Mouse (Mus musculus) CH12.LX (cell line): Measurements from ENCODE around the gene Dner.

ENCODE experiments used
- CTCF ChIP-seq, 2 experiments: IDR thresholded peaks in 1 of 2; conservative IDR thresholded peaks in 1 of 2; 2 replicates each; pipeline ENCODE4 v1.5.1; 2011 to 2012; ENCODE audit warnings: low read depth in 2 of 2, low read length in 2 of 2, improper control_type of control experiment in 1 of 2, inconsistent platforms in 1 of 2, mild to moderate bottlenecking in 1 of 2, moderate library complexity in 1 of 2
- E2F4 ChIP-seq: IDR thresholded peaks from 2 replicates; pipeline ENCODE4 v1.6.1; 2011; ENCODE audit warnings: low read depth, low read length, improper control_type of control experiment; ENCODE audit not compliant: insufficient replicate concordance
- GABPA ChIP-seq: IDR thresholded peaks from 2 replicates; pipeline ENCODE4 v1.6.1; 2012; ENCODE audit warnings: low read depth, low read length, improper control_type of control experiment, inconsistent platforms; ENCODE audit not compliant: insufficient replicate concordance
- MAFK ChIP-seq: IDR thresholded peaks from 2 replicates; pipeline ENCODE4 v1.6.1; 2011; ENCODE audit warnings: low read length, improper control_type of control experiment; ENCODE audit not compliant: insufficient replicate concordance
- MAX ChIP-seq: IDR thresholded peaks from 2 replicates; pipeline ENCODE4 v1.6.1; 2011; ENCODE audit warnings: low read length, improper control_type of control experiment
- MAZ ChIP-seq: IDR thresholded peaks from 2 replicates; pipeline ENCODE4 v1.6.1; 2012; ENCODE audit warnings: low read depth, mild to moderate bottlenecking, inconsistent platforms, low read length, improper control_type of control experiment, moderate library complexity
- MYC ChIP-seq: IDR thresholded peaks from 2 replicates; pipeline ENCODE4 v1.6.1; 2011; ENCODE audit warnings: low read depth, mild to moderate bottlenecking, improper control_type of control experiment, low read length
- POLR2A ChIP-seq: IDR thresholded peaks from 2 replicates; pipeline ENCODE4 v1.6.1; 2011; ENCODE audit warnings: low read depth, mild to moderate bottlenecking, improper control_type of control experiment, low read length
- POLR2AphosphoS2 ChIP-seq: IDR thresholded peaks from 2 replicates; pipeline ENCODE4 v1.6.1; 2011; ENCODE audit warnings: low read depth, low read length, improper control_type of control experiment
- SMC3 ChIP-seq: IDR thresholded peaks from 2 replicates; pipeline ENCODE4 v1.6.1; 2011; ENCODE audit warnings: low read depth, low read length, improper control_type of control experiment
- TBP ChIP-seq: conservative IDR thresholded peaks from 2 replicates; pipeline ENCODE4 v1.6.1; 2011; ENCODE audit warnings: low read depth, low read length, improper control_type of control experiment
- USF1 ChIP-seq: IDR thresholded peaks from 2 replicates; pipeline ENCODE4 v1.6.1; 2014; ENCODE audit warnings: low read depth, mild to moderate bottlenecking, inconsistent platforms, low read length, improper control_type of control experiment
- ZKSCAN1 ChIP-seq: IDR thresholded peaks from 2 replicates; pipeline ENCODE4 v1.6.1; 2012; ENCODE audit warnings: low read depth, inconsistent platforms, low read length, improper control_type of control experiment, borderline replicate concordance
- ZNF384 ChIP-seq: IDR thresholded peaks from 2 replicates; pipeline ENCODE4 v1.6.1; 2012; ENCODE audit warnings: low read depth, low read length, improper control_type of control experiment, inconsistent platforms

- TF ChIP-seq USF1 (no peak), POLR2AphosphoS2 (no peak), CTCF (conservative IDR thresholded peaks at IDR 0.05 in 1 of 2, IDR thresholded peaks at IDR 0.05 in 1 of 2; ENCODE audit: low read depth in 2 of 2, low read length in 2 of 2) (no peak), POLR2A (no peak), MAZ (no peak), MYC (no peak), MAX (no peak), E2F4 (no peak), SMC3 (no peak), TBP (no peak), ZKSCAN1 (no peak), ZNF384 (no peak), GABPA (no peak), MAFK (no peak)
Observed at GRCm38 (mm10) chr1:84552005-84552404, 144.0 kb downstream of the Dner start.
